Mouse (Mus musculus): ENCODE results near the gene B3gnt6. TPM values are rescaled to one million over a fixed set of nuclear protein-coding genes. Genes with fewer than 3 reads are reported as not detected.

The B3gnt6 gene
- polyA plus RNA-seq, 1 experiment from 2014 or later = 0.12 TPM

- ChIA-PET CTCF (interaction anchor here (1.9 to 11.3 kb wide), 2 partner anchors 12 to 34 kb away, joined by 9 to 110 read pairs; no protein-coding TSS in a partner anchor), POLR2A (no interaction called here)
- H3K27me3 ChIP-seq = no peaks in the 10 kb centered on the region
- ATAC-seq (no peak), DNase-seq (ENCODE audit: low read depth, low spot score) (no peak)
- in situ Hi-C loops (cut with MboI; ENCODE audit: low pct_unique_long_range_greater_than_20kb) = loop anchor here (5.0 kb wide), 1 partner anchor 38 kb away; no protein-coding TSS in a partner anchor
- no peak for TF ChIP-seq CTCF (IDR thresholded peaks at IDR 0.05)
Measured at GRCm38 (mm10) chr7:98153892-98154291, 45.4 kb downstream of the B3gnt6 start.

- no peaks in the 10 kb centered on the region for H3K27me3 ChIP-seq
- CTCF ChIA-PET = interaction anchor here (1.9 to 11.3 kb wide), 2 partner anchors 11 to 35 kb away, joined by 9 to 110 read pairs; no protein-coding TSS in a partner anchor
- no peak for TF ChIP-seq CTCF (IDR thresholded peaks at IDR 0.05)
- DNase-seq (ENCODE audit: low read depth, low spot score) = no peak
- no peak for ATAC-seq
- in situ Hi-C loops (cut with MboI; ENCODE audit: low pct_unique_long_range_greater_than_20kb) = loop anchor here (5.0 kb wide), 1 partner anchor 39 kb away; no protein-coding TSS in a partner anchor
- POLR2A ChIA-PET = interaction anchor here (0.9 kb wide), 1 partner anchor 44 kb away, joined by 3 read pairs; no protein-coding TSS in a partner anchor
Measured at GRCm38 (mm10) chr7:98153345-98153744, 45.9 kb downstream of the B3gnt6 start.

GRCm38 (mm10) chr7:98152400-98152799, 46.9 kb downstream of the B3gnt6 start:
- CTCF ChIA-PET = interaction anchor here (1.0 to 11.3 kb wide), 3 partner anchors 11 to 36 kb away, joined by 3 to 110 read pairs (median 9); no protein-coding TSS in a partner anchor
- in situ Hi-C loops (cut with MboI; ENCODE audit: low pct_unique_long_range_greater_than_20kb) = loop anchor here (5.0 kb wide), 1 partner anchor 40 kb away; no protein-coding TSS in a partner anchor
- DNase-seq (ENCODE audit: low read depth, low spot score) (no peak), ATAC-seq (no peak)
- TF ChIP-seq CTCF (IDR thresholded peaks at IDR 0.05) = no peak
- H3K27me3 ChIP-seq = no peaks in the 10 kb centered on the region
- POLR2A ChIA-PET = interaction anchor here (0.9 kb wide), 1 partner anchor 45 kb away, joined by 3 read pairs; no protein-coding TSS in a partner anchor

GRCm38 (mm10) chr7:98150525-98150924, 48.8 kb downstream of the B3gnt6 start:
- H3K27me3 ChIP-seq = no peaks in the 10 kb centered on the region
- CTCF ChIA-PET = interaction anchor here (1.1 to 11.3 kb wide), 3 partner anchors 8 to 63 kb away, joined by 3 to 110 read pairs (median 4); no protein-coding TSS in a partner anchor
- no peak for ATAC-seq
- DNase-seq (ENCODE audit: low read depth, low spot score) = no peak
- no peak for TF ChIP-seq CTCF (IDR thresholded peaks at IDR 0.05)
- in situ Hi-C loops (cut with MboI; ENCODE audit: low pct_unique_long_range_greater_than_20kb) = loop anchor here (5.0 kb wide), 1 partner anchor 42 kb away; no protein-coding TSS in a partner anchor
- POLR2A ChIA-PET = no interaction called here

GRCm38 (mm10) chr7:98149802-98150201, 49.5 kb downstream of the B3gnt6 start:
- ATAC-seq (peak; percentile 6), DNase-seq (ENCODE audit: low read depth, low spot score) (no peak)
- CTCF ChIA-PET = interaction anchor here (1.1 to 11.3 kb wide), 3 partner anchors 9 to 64 kb away, joined by 3 to 110 read pairs (median 4); no protein-coding TSS in a partner anchor
- POLR2A ChIA-PET = no interaction called here
- TF ChIP-seq CTCF (IDR thresholded peaks at IDR 0.05) = no peak
- H3K27me3 ChIP-seq = no peaks in the 10 kb centered on the region
- in situ Hi-C loops (cut with MboI; ENCODE audit: low pct_unique_long_range_greater_than_20kb) = loop anchor here (5.0 kb wide), 1 partner anchor 42 kb away; no protein-coding TSS in a partner anchor

- H3K27me3 ChIP-seq = no peaks in the 10 kb centered on the region
- POLR2A ChIA-PET = no interaction called here
- ATAC-seq (no peak), DNase-seq (ENCODE audit: low read depth, low spot score) (no peak)
- no peak for TF ChIP-seq CTCF (IDR thresholded peaks at IDR 0.05)
- in situ Hi-C loops (cut with MboI; ENCODE audit: low pct_unique_long_range_greater_than_20kb) = no loop called here
- CTCF ChIA-PET = interaction anchor here (11.3 kb wide), 1 partner anchor 39 kb away, joined by 110 read pairs; no protein-coding TSS in a partner anchor
Measured at GRCm38 (mm10) chr7:98148721-98149407, 50.4 kb downstream of the B3gnt6 start.

DNA sequence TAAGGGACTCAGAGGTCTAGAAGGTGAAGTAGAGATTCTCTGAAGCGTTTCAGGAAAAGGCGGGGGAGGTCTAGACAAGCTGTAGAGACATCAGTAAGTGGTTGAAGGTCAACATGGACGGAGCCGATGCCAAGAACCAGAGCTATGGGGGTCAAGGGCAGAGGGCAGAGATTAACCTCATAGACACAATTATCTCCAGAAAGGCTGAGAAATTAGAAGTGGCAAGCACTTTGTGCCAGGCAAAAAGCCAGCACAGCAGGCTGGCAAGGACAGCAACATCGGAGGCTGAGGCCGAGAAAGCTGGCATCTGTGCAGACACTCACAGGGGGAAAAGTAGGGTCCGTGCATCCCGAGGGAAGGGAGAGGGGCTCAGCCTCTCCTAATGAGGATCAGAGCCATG, 51.5 kb downstream of the B3gnt6 start:
- DNase-seq (ENCODE audit: low read depth, low spot score) (no peak), ATAC-seq (no peak)
- in situ Hi-C loops (cut with MboI; ENCODE audit: low pct_unique_long_range_greater_than_20kb) = no loop called here
- ChIA-PET CTCF (no interaction called here), POLR2A (no interaction called here)
- no peak for TF ChIP-seq CTCF (IDR thresholded peaks at IDR 0.05)
- H3K27me3 ChIP-seq = no peaks in the 10 kb centered on the region

- ChIA-PET POLR2A (no interaction called here), CTCF (interaction anchor here (1.0 to 2.1 kb wide), 3 partner anchors 9 to 44 kb away, joined by 3 to 9 read pairs (median 7); no protein-coding TSS in a partner anchor)
- ATAC-seq (no peak), DNase-seq (ENCODE audit: low read depth, low spot score) (no peak)
- TF ChIP-seq CTCF (IDR thresholded peaks at IDR 0.05) = no peak
- no peaks in the 10 kb centered on the region for H3K27me3 ChIP-seq
- in situ Hi-C loops (cut with MboI; ENCODE audit: low pct_unique_long_range_greater_than_20kb) = no loop called here
Measured at GRCm38 (mm10) chr7:98146447-98146845, 52.8 kb downstream of the B3gnt6 start.

GRCm38 (mm10) chr7:98145842-98146446, 53.3 kb downstream of the B3gnt6 start:
- TF ChIP-seq CTCF (IDR thresholded peaks at IDR 0.05) = no peak
- POLR2A ChIA-PET = interaction anchor here (1.0 kb wide), 1 partner anchor 45 kb away, joined by 3 read pairs; no protein-coding TSS in a partner anchor
- ATAC-seq (no peak), DNase-seq (ENCODE audit: low read depth, low spot score) (no peak)
- in situ Hi-C loops (cut with MboI; ENCODE audit: low pct_unique_long_range_greater_than_20kb) = no loop called here
- no peaks in the 10 kb centered on the region for H3K27me3 ChIP-seq
- CTCF ChIA-PET = interaction anchor here (1.3 to 2.1 kb wide), 3 partner anchors 10 to 45 kb away, joined by 5 to 9 read pairs (median 7); no protein-coding TSS in a partner anchor

DNA sequence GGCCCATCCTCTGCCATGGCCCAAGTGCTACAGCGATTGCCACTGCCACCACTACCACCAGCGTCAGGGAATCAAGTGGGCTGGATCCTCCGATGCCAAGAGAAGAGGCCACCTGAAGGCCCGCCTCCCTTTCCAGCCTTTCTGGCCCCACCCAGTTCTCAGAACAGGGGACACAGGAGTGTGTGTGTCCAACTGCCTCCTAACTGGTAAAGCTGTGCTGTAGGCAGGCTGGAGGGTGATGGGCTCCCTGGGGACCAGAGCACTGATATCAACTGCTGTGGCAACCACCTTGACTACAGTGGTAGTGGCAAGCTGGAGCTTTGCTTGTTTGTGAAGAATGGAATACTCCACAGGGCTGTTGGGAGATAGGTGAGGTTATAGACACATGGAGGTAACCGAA, 53.9 kb downstream of the B3gnt6 start, which contains the start of gene Omp:
Omp (minus strand) TSS at position 101 of the 400 bp plus-strand sequence.
- TF ChIP-seq CTCF (IDR thresholded peaks at IDR 0.05) = no peak
- in situ Hi-C loops (cut with MboI; ENCODE audit: low pct_unique_long_range_greater_than_20kb) = no loop called here
- no peak for DNase-seq (ENCODE audit: low read depth, low spot score)
- H3K27me3 ChIP-seq = no peaks in the 10 kb centered on the region
- CTCF ChIA-PET = interaction anchor here (1.3 to 2.1 kb wide), 3 partner anchors 11 to 45 kb away, joined by 5 to 9 read pairs (median 7); no protein-coding TSS in a partner anchor
- POLR2A ChIA-PET = interaction anchor here (1.0 kb wide), 1 partner anchor 46 kb away, joined by 3 read pairs; no protein-coding TSS in a partner anchor
- no peak for ATAC-seq
